Mouse (Mus musculus) testis, postnatal 10 days (tissue): ENCODE measurements around the gene Rab8a.

Source experiments
- DNase-seq: peaks from one replicate; pipeline ENCODE4 v3.0.0; 2021; ENCODE audit warnings: low spot score

The Rab8a gene

GRCm38 (mm10) chr8:72212751-72213150 is 51.8 kb downstream of the Rab8a start, which contains the start of gene Cib3:
TSS of gene Cib3 (minus strand) at chr8:72212837.
- no peak for DNase-seq

DNA sequence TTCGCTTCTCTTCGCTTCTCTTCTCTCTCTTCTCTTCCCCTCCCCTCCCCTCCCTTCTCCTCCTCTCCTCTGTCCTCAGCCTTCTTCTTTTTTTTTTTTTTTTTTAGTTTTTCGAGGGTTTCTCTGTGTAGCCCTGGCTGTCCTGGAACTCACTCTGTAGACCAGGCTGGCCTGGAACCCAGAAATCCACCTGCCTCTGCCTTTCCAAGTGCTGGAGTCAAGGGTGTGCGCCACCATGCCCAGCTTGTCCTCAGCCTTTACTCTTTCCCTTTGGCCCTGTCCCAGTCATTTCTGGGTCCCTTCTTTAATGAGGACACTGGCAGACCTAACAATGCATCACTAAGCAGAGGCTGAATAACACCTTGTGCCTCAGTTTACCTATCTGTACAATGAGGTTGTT is 52.5 kb downstream of the Rab8a start, which contains the start of gene Gm11034:
TSS of gene Gm11034 (minus strand) at position 101 of the 400 bp plus-strand sequence.
- no peak for DNase-seq

DNA sequence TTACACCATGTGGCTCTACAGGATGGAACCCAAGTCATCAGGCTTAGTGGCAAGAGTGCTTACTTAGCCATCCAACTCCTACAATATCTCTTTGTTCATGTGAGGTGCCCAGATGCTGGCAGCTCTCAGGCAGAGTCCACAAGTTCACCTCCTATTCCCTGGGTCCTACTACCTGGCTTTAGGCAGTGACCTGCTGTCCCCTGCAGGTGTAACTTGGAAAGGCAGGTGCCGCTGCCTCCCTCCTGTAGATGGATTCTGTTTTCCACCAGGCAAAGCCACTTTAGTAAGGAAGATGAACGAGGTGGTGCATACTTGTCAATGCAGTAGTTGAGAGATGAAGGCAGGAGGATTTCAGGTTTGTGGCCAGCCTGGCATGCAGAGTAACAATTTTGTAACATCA is 54.1 kb downstream of the Rab8a start:
- DNase-seq = no peak

- no peak for DNase-seq
Observed at GRCm38 (mm10) chr8:72215871-72216270, 54.9 kb downstream of the Rab8a start.

GRCm38 (mm10) chr8:72218781-72219540 is 58.0 kb downstream of the Rab8a start:
- no peak for DNase-seq

DNA sequence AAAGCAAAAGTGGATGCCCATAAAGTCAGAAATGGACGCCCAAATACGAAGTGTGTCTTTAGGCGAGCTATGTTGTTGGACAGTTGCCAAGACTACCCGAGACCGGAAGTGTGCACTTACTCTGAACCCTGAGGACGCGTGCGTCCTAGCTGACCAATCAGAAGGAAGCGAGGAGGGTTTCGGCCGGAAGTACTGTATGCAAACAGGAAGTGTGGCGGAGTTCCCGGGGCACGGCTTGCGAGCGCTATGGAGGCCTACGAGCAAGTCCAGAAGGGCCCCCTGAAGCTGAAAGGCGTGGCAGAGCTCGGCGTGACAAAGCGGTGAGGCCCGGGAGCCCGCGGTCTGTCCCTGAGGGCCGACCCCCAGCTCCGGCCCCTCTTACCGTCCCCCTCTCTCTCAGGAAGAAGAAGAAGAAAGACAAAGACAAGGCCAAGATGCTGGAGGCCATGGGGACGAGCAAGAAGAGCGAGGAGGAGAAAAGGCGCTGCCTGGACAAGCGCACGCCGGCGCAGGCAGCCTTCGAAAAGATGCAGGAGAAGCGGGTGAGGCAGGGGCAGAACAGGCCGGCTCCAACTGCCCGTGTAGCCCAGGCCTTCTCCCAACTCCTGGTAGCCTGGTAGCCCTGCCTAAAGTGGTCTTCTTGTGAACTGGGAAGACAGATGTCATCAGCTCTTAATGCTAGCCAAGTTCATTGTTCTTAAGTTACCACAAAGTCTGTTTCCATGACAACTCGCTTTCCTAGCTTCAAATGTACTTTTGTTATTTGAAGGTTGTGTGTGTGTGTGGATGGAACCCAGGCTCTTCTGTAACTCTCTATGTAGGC is 58.8 kb downstream of the Rab8a start, which contains the start of gene Fam32a:
TSS of gene Fam32a (plus strand) at position 190 of the 823 bp plus-strand sequence.
- peak; percentile 85 for DNase-seq

DNA sequence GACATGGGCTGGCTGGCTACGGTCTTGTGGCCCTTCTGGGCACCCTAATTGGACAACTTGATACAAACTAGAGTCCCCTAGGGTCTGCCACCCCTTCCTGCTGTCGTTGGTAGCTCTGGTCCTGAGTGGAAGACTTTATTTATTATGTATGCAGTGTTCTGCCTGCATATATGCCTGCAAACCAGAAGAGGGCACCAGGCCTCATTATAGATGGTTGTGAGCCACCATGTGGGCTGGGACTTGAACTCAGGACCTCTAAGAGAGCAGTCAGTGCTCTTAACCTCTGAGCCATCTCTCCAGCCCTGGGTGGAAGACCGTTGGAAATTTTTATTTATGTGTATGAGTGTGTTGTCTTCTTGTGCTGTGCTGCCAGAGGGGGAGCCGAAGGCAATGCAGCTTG is 59.8 kb downstream of the Rab8a start:
- no peak for DNase-seq

DNA sequence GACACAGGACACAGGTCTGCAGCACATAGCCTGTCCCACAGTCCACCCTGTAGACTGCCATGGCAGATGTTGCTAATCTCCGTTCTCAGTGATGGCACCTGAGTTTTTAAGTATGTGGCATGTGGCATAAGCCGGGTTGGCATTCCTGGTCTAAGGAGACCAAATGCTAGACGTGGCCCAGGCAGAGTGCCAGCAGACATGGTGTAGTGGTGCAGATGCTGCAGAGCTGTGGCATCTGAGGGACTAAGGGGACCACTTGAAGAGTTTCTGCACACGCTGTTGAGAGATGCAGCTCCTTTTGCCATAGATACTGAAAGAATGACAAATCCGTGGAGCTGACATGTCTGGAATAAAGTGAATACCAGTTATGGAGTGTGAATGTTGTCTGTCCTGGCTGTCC is 61.7 kb downstream of the Rab8a start:
- peak; percentile 53 for DNase-seq
